Mouse (Mus musculus) MEL (cell line): ENCODE data around the gene Cd47.

Source experiments
- CTCF ChIP-seq, 3 experiments: IDR thresholded peaks in 2 of 3; conservative IDR thresholded peaks in 1 of 3; 2 replicates each; pipeline ENCODE4 v1.5.1; 2011 to 2012; ENCODE audit warnings: low read length in 3 of 3, low read depth in 2 of 3, mild to moderate bottlenecking in 2 of 3, improper control_type of control experiment in 1 of 3, inconsistent platforms in 1 of 3, mixed read lengths in 1 of 3, moderate library complexity in 1 of 3; ENCODE audit not compliant: control insufficient read depth in 1 of 3, insufficient read depth in 1 of 3, poor library complexity in 1 of 3, severe bottlenecking in 1 of 3
- MYC ChIP-seq: IDR thresholded peaks from 2 replicates; pipeline ENCODE4 v1.6.1; 2011; ENCODE audit warnings: low read depth, mild to moderate bottlenecking, low read length, improper control_type of control experiment, moderate library complexity
- RCOR1 ChIP-seq: IDR thresholded peaks from 2 replicates; pipeline ENCODE4 v1.6.1; 2012; ENCODE audit warnings: low read depth, mild to moderate bottlenecking, inconsistent platforms, low read length, improper control_type of control experiment
- TAL1 ChIP-seq: IDR thresholded peaks from 2 replicates; pipeline ENCODE4 v1.6.1; 2012; ENCODE audit warnings: mild to moderate bottlenecking, inconsistent platforms, low read length, moderate library complexity, mixed read lengths

GRCm38 (mm10) chr16:49847224-49848003 is 47.1 kb downstream of the Cd47 start:
- TF ChIP-seq CTCF (IDR thresholded peaks at IDR 0.05 in 2 of 3, conservative IDR thresholded peaks at IDR 0.05 in 1 of 3; ENCODE audit: control insufficient read depth in 1 of 3, insufficient read depth in 1 of 3, low read depth in 2 of 3, low read length in 3 of 3, poor library complexity in 1 of 3, severe bottlenecking in 1 of 3) = no peak
- no peak for TF ChIP-seq TAL1
- no peak for TF ChIP-seq MYC
- no peak for TF ChIP-seq RCOR1
